Mouse (Mus musculus) stomach, postnatal 0 days (tissue): ENCODE measurements at regions not wholly inside any gene's neighbourhood (a gene's known extent, or its start where the extent isn't known, plus 50 kb on each side); places are given as distances from the start of the nearest gene placed in this dataset.
A peak's percentile ranks its signal among the peaks of the same experiment; 100 is the strongest.

ENCODE experiments used
- ATAC-seq: fragments of 200-750 bp; cut with Nextera tagmentation; 2 replicates; pipeline ENCODE4 v1.8.0; 2017; ENCODE audit not compliant: low FRiP score, low TSS enrichment
- DNase-seq: peaks from one replicate; pipeline ENCODE4 v3.0.0-alpha.2; 2016; ENCODE audit warnings: low spot score
- H3K27ac ChIP-seq: fragments of 300-500 bp; sonication (generic); replicated peaks from 2 replicates; pipeline ENCODE4 v1.5.1; 2014; ENCODE audit warnings: mild to moderate bottlenecking, control low read depth
- H3K27me3 ChIP-seq: fragments of 300-500 bp; sonication (generic); 2 replicates; pipeline ENCODE4 v1.6.1; 2014; ENCODE audit warnings: low read length; ENCODE audit not compliant: control insufficient read depth, insufficient read depth
- H3K36me3 ChIP-seq: fragments of 300-500 bp; sonication (generic); 2 replicates; pipeline ENCODE4 v1.6.1; 2014; ENCODE audit warnings: low read length, mixed read lengths; ENCODE audit not compliant: control insufficient read depth, insufficient read depth
- H3K4me1 ChIP-seq: fragments of 300-500 bp; sonication (generic); replicated peaks from 2 replicates; pipeline ENCODE4 v1.6.1; 2014; ENCODE audit warnings: antibody characterized with exemption; ENCODE audit not compliant: control insufficient read depth, insufficient read depth
- H3K4me2 ChIP-seq: fragments of 300-500 bp; sonication (generic); replicated peaks from 2 replicates; pipeline ENCODE4 v1.6.1; 2014; ENCODE audit warnings: low read depth, mild to moderate bottlenecking, control low read depth, moderate library complexity
- H3K4me3 ChIP-seq: fragments of 300-500 bp; sonication (generic); 2 replicates; pipeline ENCODE4 v1.5.1; 2014; ENCODE audit warnings: low read depth, low read length, control low read depth
- H3K9ac ChIP-seq: fragments of 300-500 bp; sonication (generic); 2 replicates; pipeline ENCODE4 v1.6.1; 2014; ENCODE audit warnings: mild to moderate bottlenecking, low read length, control low read depth, mixed read lengths
- H3K9me3 ChIP-seq: fragments of 300-500 bp; sonication (generic); 2 replicates; pipeline ENCODE4 v1.6.1; 2016; ENCODE audit warnings: low read length; ENCODE audit not compliant: control insufficient read depth
- CTCF ChIP-seq: IDR thresholded peaks from 2 replicates; pipeline ENCODE4 v1.5.1; 2016; ENCODE audit warnings: antibody characterized with exemption, low read depth, mild to moderate bottlenecking, moderate library complexity
- EP300 ChIP-seq: optimal IDR thresholded peaks from 2 replicates; pipeline ENCODE3; 2016; ENCODE audit warnings: antibody characterized with exemption
- WGBS: fragments of 180-500 bp; shearing (Covaris S2); extraction: QIAGEN DNeasy Blood & Tissue Kit; methylation state at CpG from one replicate; pipeline ENCODE4 v1.1.7; 2014; 5-methylcytosine and 5-hydroxymethylcytosine counted together

GRCm38 (mm10) chr3:130962151-130962633 is 148.1 kb upstream of the Lef1 start:
- DNase-seq, result no peak
- Histone ChIP-seq H3K9me3 (no peaks in the 10 kb centered on the region), H3K9ac (no peak overlapping the region), H3K4me1 (no peaks in the 10 kb centered on the region), H3K27me3 (no peaks in the 10 kb centered on the region), H3K27ac (no peak overlapping the region), H3K4me2 (no peak overlapping the region), H3K36me3 (no peaks in the 10 kb centered on the region), H3K4me3 (no peak overlapping the region)
- no peak for TF ChIP-seq EP300
- TF ChIP-seq CTCF, result no peak
- WGBS, result 45% methylated on average over 14 of the region's 14 CpGs
- ATAC-seq, result no peak

GRCm38 (mm10) chr3:130961704-130962103 is 148.6 kb upstream of the Lef1 start:
- no peak overlapping the region for H3K4me3 ChIP-seq
- H3K36me3 ChIP-seq, result no peaks in the 10 kb centered on the region
- no peak overlapping the region for H3K27ac ChIP-seq
- DNase-seq, result no peak
- TF ChIP-seq EP300, result no peak
- no peak for TF ChIP-seq CTCF
- H3K27me3 ChIP-seq, result no peaks in the 10 kb centered on the region
- no peaks in the 10 kb centered on the region for H3K4me1 ChIP-seq
- WGBS, result 53% methylated on average over 6 of the region's 6 CpGs
- no peak overlapping the region for H3K4me2 ChIP-seq
- H3K9me3 ChIP-seq, result no peaks in the 10 kb centered on the region
- H3K9ac ChIP-seq, result no peak overlapping the region
- no peak for ATAC-seq

- Histone ChIP-seq H3K27ac (no peak overlapping the region), H3K9ac (no peak overlapping the region), H3K27me3 (no peaks in the 10 kb centered on the region), H3K36me3 (no peaks in the 10 kb centered on the region), H3K4me1 (no peaks in the 10 kb centered on the region), H3K9me3 (no peaks in the 10 kb centered on the region), H3K4me3 (no peak overlapping the region), H3K4me2 (no peak overlapping the region)
- TF ChIP-seq EP300 (no peak), CTCF (peak; percentile 41)
- no peak for DNase-seq
- no peak for ATAC-seq
- WGBS, result 61% methylated on average over 4 of the region's 4 CpGs
These were observed 154.3 kb upstream of the Lef1 start for GRCm38 (mm10) chr3:130955958-130956357.

- H3K4me3 ChIP-seq, result no peak overlapping the region
- no peak overlapping the region for H3K4me2 ChIP-seq
- no peaks in the 10 kb centered on the region for H3K27me3 ChIP-seq
- TF ChIP-seq EP300, result no peak
- TF ChIP-seq CTCF, result no peak
- no peaks in the 10 kb centered on the region for H3K4me1 ChIP-seq
- H3K9ac ChIP-seq, result no peak overlapping the region
- no peak for DNase-seq
- peak overlapping the region; percentile 18; the same call in 1 of the 2 replicates for H3K27ac ChIP-seq
- 56% methylated on average over 2 of the region's 2 CpGs for WGBS
- ATAC-seq, result no peak
- no peaks in the 10 kb centered on the region for H3K9me3 ChIP-seq
- no peaks in the 10 kb centered on the region for H3K36me3 ChIP-seq
These were observed 158.9 kb upstream of the Lef1 start for GRCm38 (mm10) chr3:130951381-130951780.

GRCm38 (mm10) chr3:130950872-130951271 is 159.4 kb upstream of the Lef1 start:
- Histone ChIP-seq H3K4me1 (0 out of 2 replicates have a peak, but pooled peaks cover under 1% of the 10 kb centered on the region), H3K27me3 (no peaks in the 10 kb centered on the region), H3K9me3 (no peaks in the 10 kb centered on the region), H3K36me3 (no peaks in the 10 kb centered on the region), H3K9ac (no peak overlapping the region), H3K4me3 (no peak overlapping the region), H3K27ac (peak overlapping the region; percentile 18; the same call in 1 of the 2 replicates), H3K4me2 (no peak overlapping the region)
- DNase-seq (no peak), ATAC-seq (no peak)
- TF ChIP-seq EP300 (no peak), CTCF (no peak)
- WGBS, result 29% methylated on average over 6 of the region's 6 CpGs

- Histone ChIP-seq H3K9ac (no peak overlapping the region), H3K27me3 (no peaks in the 10 kb centered on the region), H3K4me2 (no peak overlapping the region), H3K27ac (no peak overlapping the region), H3K4me1 (peaks cover 5% of the 10 kb centered on the region; the same call in 1 of the 2 replicates), H3K9me3 (no peaks in the 10 kb centered on the region), H3K36me3 (no peaks in the 10 kb centered on the region), H3K4me3 (no peak overlapping the region)
- ATAC-seq, result no peak
- TF ChIP-seq CTCF, result no peak
- TF ChIP-seq EP300, result no peak
- WGBS, result 84% methylated on average over 5 of the region's 5 CpGs
- DNase-seq, result no peak
These were observed 162.4 kb upstream of the Lef1 start for GRCm38 (mm10) chr3:130947880-130948279.
